In genomic region chr1:98173907-98174810, GRCm38 (mm10) we compare ENCODE assay signal across 13 mouse cellular contexts.
DNase-seq lines count a peak whose midpoint lies in the region; ATAC-seq and TF ChIP-seq lines count a peak whose summit lies in the region.
"Had no signal": no experiment of that assay in that cellular context is flagged by ENCODE, and none has a peak within 500 bp of the region (broad histone marks: within the 10 kb centered on the region; RNA-seq: fewer than 3 reads in every experiment).

No protein-coding gene starts in this region.

- H3K36me3 ChIP-seq in embryonic facial prominence, embryonic 11.5 days (replicated peaks; ENCODE audit: control insufficient read depth, insufficient read depth, low read depth, low read length), result no peaks in the 10 kb centered on the region
- H3K36me3 ChIP-seq in embryonic facial prominence, embryonic 10.5 days (replicated peaks), result no peaks in the 10 kb centered on the region
- no peaks in the 10 kb centered on the region for H3K36me3 ChIP-seq in embryonic facial prominence, embryonic 13.5 days
- H3K36me3 ChIP-seq in hindbrain, embryonic 15.5 days, result no peaks in the 10 kb centered on the region
- H3K36me3 ChIP-seq in midbrain, postnatal 0 days (ENCODE audit: insufficient read depth, low read length), result no peaks in the 10 kb centered on the region
- H3K36me3 ChIP-seq: liver, embryonic 15.5 days had no signal

- H3K4me3 ChIP-seq in embryonic facial prominence, embryonic 11.5 days (ENCODE audit: low read depth, low read length), result no peak overlapping the region
- no peak overlapping the region for H3K4me3 ChIP-seq in embryonic facial prominence, embryonic 10.5 days
- H3K4me3 ChIP-seq in embryonic facial prominence, embryonic 13.5 days, result no peak overlapping the region
- H3K4me3 ChIP-seq in hindbrain, embryonic 15.5 days, result no peak overlapping the region
- H3K4me3 ChIP-seq in midbrain, postnatal 0 days (ENCODE audit: low read depth, low read length), result no peak overlapping the region
- H3K4me3 ChIP-seq: heart, adult 2 months; liver, embryonic 15.5 days; megakaryocyte, embryonic 14.5 days had no signal

- no peaks in the 10 kb centered on the region for H3K9me3 ChIP-seq in embryonic facial prominence, embryonic 11.5 days (replicated peaks; ENCODE audit: control insufficient read depth, low read length)
- no peaks in the 10 kb centered on the region for H3K9me3 ChIP-seq in embryonic facial prominence, embryonic 10.5 days
- no peaks in the 10 kb centered on the region for H3K9me3 ChIP-seq in embryonic facial prominence, embryonic 13.5 days
- H3K9me3 ChIP-seq in hindbrain, embryonic 15.5 days, result no peaks in the 10 kb centered on the region
- H3K9me3 ChIP-seq in midbrain, postnatal 0 days (ENCODE audit: low read length), result no peaks in the 10 kb centered on the region
- H3K9me3 ChIP-seq: liver, embryonic 15.5 days; megakaryocyte, embryonic 14.5 days had no signal

- 69% methylated on average over 11 of the region's 11 CpGs for WGBS in embryonic facial prominence, embryonic 11.5 days
- 83% methylated on average over 11 of the region's 11 CpGs for WGBS in embryonic facial prominence, embryonic 10.5 days
- 29% methylated on average over 11 of the region's 11 CpGs for WGBS in embryonic facial prominence, embryonic 13.5 days
- WGBS in hindbrain, embryonic 15.5 days, result 39% methylated on average over 11 of the region's 11 CpGs
- 30% methylated on average over 11 of the region's 11 CpGs for WGBS in midbrain, postnatal 0 days

- H3K9ac ChIP-seq in embryonic facial prominence, embryonic 11.5 days (replicated peaks; ENCODE audit: low read length), result no peak overlapping the region
- no peak overlapping the region for H3K9ac ChIP-seq in embryonic facial prominence, embryonic 13.5 days
- H3K9ac ChIP-seq in hindbrain, embryonic 15.5 days, result no peak overlapping the region
- no peak overlapping the region for H3K9ac ChIP-seq in midbrain, postnatal 0 days (replicated peaks; ENCODE audit: low read length, poor library complexity, severe bottlenecking)
- H3K9ac ChIP-seq: liver, embryonic 15.5 days had no signal

- peak; percentile 21 for DNase-seq in embryonic facial prominence, embryonic 11.5 days (ENCODE audit: low spot score)
- no peak for DNase-seq in embryonic facial prominence, embryonic 10.5 days (ENCODE audit: low spot score)
- DNase-seq in midbrain, postnatal 0 days (ENCODE audit: low spot score), result peak; percentile 46
- no peak for DNase-seq in kidney, adult 9 months
- DNase-seq in left cerebral cortex, postnatal 10 days (ENCODE audit: extremely low spot score in 1 of 2, low spot score in 2 of 2), result no peak
- DNase-seq in spleen, adult 12 weeks (ENCODE audit: low spot score), result no peak
- DNase-seq: cerebellum, adult 2 months; heart, adult 2 months; kidney, postnatal 36 days had no signal

- intact Hi-C loops in left cerebral cortex, postnatal 10 days (cut with DNase I), result no loop called here

- H3K4me2 ChIP-seq in embryonic facial prominence, embryonic 11.5 days (ENCODE audit: low read depth, low read length), result no peak overlapping the region
- peak overlapping the region; percentile 37 for H3K4me2 ChIP-seq in embryonic facial prominence, embryonic 13.5 days
- H3K4me2 ChIP-seq in hindbrain, embryonic 15.5 days, result no peak overlapping the region
- H3K4me2 ChIP-seq in midbrain, postnatal 0 days (ENCODE audit: low read depth, low read length, poor library complexity, severe bottlenecking), result no peak overlapping the region
- H3K4me2 ChIP-seq: liver, embryonic 15.5 days had no signal

- H3K4me1 ChIP-seq in embryonic facial prominence, embryonic 11.5 days (ENCODE audit: control insufficient read depth, insufficient read depth, low read length), result no peaks in the 10 kb centered on the region
- no peaks in the 10 kb centered on the region for H3K4me1 ChIP-seq in embryonic facial prominence, embryonic 10.5 days
- peaks cover 11% of the 10 kb centered on the region for H3K4me1 ChIP-seq in embryonic facial prominence, embryonic 13.5 days
- H3K4me1 ChIP-seq in hindbrain, embryonic 15.5 days (replicated peaks), result peaks cover 12% of the 10 kb centered on the region
- no peaks in the 10 kb centered on the region for H3K4me1 ChIP-seq in midbrain, postnatal 0 days (ENCODE audit: insufficient read depth, low read length)
- H3K4me1 ChIP-seq: liver, embryonic 15.5 days; megakaryocyte, embryonic 14.5 days had no signal

- H3K27ac ChIP-seq in embryonic facial prominence, embryonic 11.5 days (replicated peaks; ENCODE audit: low read depth, low read length), result no peak overlapping the region
- no peak overlapping the region for H3K27ac ChIP-seq in embryonic facial prominence, embryonic 10.5 days (replicated peaks)
- H3K27ac ChIP-seq in embryonic facial prominence, embryonic 13.5 days, result peak overlapping the region; percentile 73
- peak overlapping the region; percentile 63 for H3K27ac ChIP-seq in hindbrain, embryonic 15.5 days (replicated peaks)
- H3K27ac ChIP-seq in midbrain, postnatal 0 days (ENCODE audit: low read depth, low read length), result peak overlapping the region; percentile 58
- H3K27ac ChIP-seq: heart, adult 2 months; liver, embryonic 15.5 days had no signal

- TF ChIP-seq CTCF in midbrain, postnatal 0 days (IDR thresholded peaks at IDR 0.05), result no peak

- no peak for ATAC-seq in embryonic facial prominence, embryonic 11.5 days (replicated peaks; ENCODE audit: insufficient number of reproducible peaks, low FRiP score, low TSS enrichment, low read depth)
- ATAC-seq in embryonic facial prominence, embryonic 13.5 days (ENCODE audit: insufficient number of reproducible peaks, insufficient read depth, low FRiP score, low TSS enrichment, low read depth), result no peak
- ATAC-seq in hindbrain, embryonic 15.5 days (ENCODE audit: low FRiP score, low read depth), result peak; percentile 45; the same call in 1 of the 2 replicates
- no peak for ATAC-seq in midbrain, postnatal 0 days (ENCODE audit: low FRiP score)

- H3K27me3 ChIP-seq in embryonic facial prominence, embryonic 11.5 days (ENCODE audit: control insufficient read depth, insufficient read depth, low read length), result no peaks in the 10 kb centered on the region
- no peaks in the 10 kb centered on the region for H3K27me3 ChIP-seq in embryonic facial prominence, embryonic 10.5 days (replicated peaks; ENCODE audit: low read depth, poor library complexity, severe bottlenecking)
- no peaks in the 10 kb centered on the region for H3K27me3 ChIP-seq in embryonic facial prominence, embryonic 13.5 days
- H3K27me3 ChIP-seq in hindbrain, embryonic 15.5 days, result no peaks in the 10 kb centered on the region
- no peaks in the 10 kb centered on the region for H3K27me3 ChIP-seq in midbrain, postnatal 0 days (ENCODE audit: insufficient read depth, low read length)
- H3K27me3 ChIP-seq: liver, embryonic 15.5 days; megakaryocyte, embryonic 14.5 days had no signal

Comparison
In these comparisons a context has a peak if more than half of its experiments do, and no peak if none do; other contexts are left out.
1. DNase-seq: peak in embryonic facial prominence, embryonic 11.5 days (single experiment) and midbrain, postnatal 0 days (single experiment); none in embryonic facial prominence, embryonic 10.5 days (single experiment), kidney, adult 9 months (single experiment), left cerebral cortex, postnatal 10 days (0 of 2) and spleen, adult 12 weeks (single experiment).
2. H3K27ac ChIP-seq: peak in embryonic facial prominence, embryonic 13.5 days (single experiment), hindbrain, embryonic 15.5 days (single experiment) and midbrain, postnatal 0 days (single experiment); none in embryonic facial prominence, embryonic 11.5 days (single experiment) and embryonic facial prominence, embryonic 10.5 days (single experiment).